Mouse (Mus musculus): ENCODE results near the gene Mark1.

Gene Mark1

DNA sequence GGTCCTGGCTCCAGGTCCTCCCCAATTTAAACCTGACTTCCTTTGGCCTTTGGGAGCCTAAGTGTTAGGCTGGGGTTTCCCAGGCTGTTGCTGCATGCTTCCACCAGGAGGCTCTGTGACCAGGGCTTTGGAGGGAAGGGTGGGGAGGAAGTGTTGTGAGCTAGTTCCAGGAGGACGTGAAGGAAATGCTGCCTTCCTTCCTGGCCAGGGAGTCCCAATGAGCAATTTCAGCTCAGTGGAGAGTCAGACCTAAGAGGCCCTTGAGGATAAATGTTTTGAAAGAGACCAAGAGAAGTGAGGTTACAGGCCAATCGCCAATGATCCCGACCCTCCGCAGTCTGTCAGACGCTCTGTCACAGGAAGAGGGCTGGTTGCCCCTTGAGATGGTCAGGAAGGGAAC lies 146.0 kb downstream of the Mark1 start:
- peak; percentile 27 to 54 for DNase-seq (ENCODE audit: low spot score in 2 of 2)

GRCm38 (mm10) chr1:184851741-184852618 lies 147.4 kb downstream of the Mark1 start:
- peak; percentile 71 to 75 for DNase-seq (ENCODE audit: low spot score in 2 of 2)

- DNase-seq (ENCODE audit: low spot score in 2 of 2): no peak
Observed at GRCm38 (mm10) chr1:184851166-184851565, 148.2 kb downstream of the Mark1 start.

GRCm38 (mm10) chr1:184846973-184847372 lies 152.4 kb downstream of the Mark1 start:
- no peak for DNase-seq (ENCODE audit: low spot score in 2 of 2)

Data from frontal cortex, postnatal 10 days (tissue).